Mouse (Mus musculus) midbrain, embryonic 14.5 days (tissue): ENCODE measurements at regions not wholly inside any gene's neighbourhood (a gene's known extent, or its start where the extent isn't known, plus 50 kb on each side); places are given as distances from the start of the nearest gene placed in this dataset.

Source experiments
- ATAC-seq: fragments of 200-750 bp; cut with Nextera tagmentation; 2 replicates; pipeline ENCODE4 v1.8.0; 2017; ENCODE audit warnings: moderate number of reproducible peaks, moderate library complexity; ENCODE audit not compliant: low FRiP score, low TSS enrichment
- DNase-seq: peaks from one replicate; pipeline ENCODE4 v3.0.0-alpha.2; 2015
- H3K27ac ChIP-seq: fragments of 300-500 bp; sonication (generic); replicated peaks from 2 replicates; pipeline ENCODE4 v1.5.1; 2014; ENCODE audit warnings: mild to moderate bottlenecking, low read depth, low read length, moderate library complexity
- H3K27me3 ChIP-seq: fragments of 300-500 bp; sonication (generic); 2 replicates; pipeline ENCODE4 v1.6.1; 2014; ENCODE audit warnings: low read length, control low read depth, mixed read lengths; ENCODE audit not compliant: control insufficient read depth, insufficient read depth
- H3K36me3 ChIP-seq: fragments of 300-500 bp; sonication (generic); 2 replicates; pipeline ENCODE4 v1.6.1; 2014; ENCODE audit warnings: low read length, control low read depth; ENCODE audit not compliant: control insufficient read depth, insufficient read depth
- H3K4me1 ChIP-seq: fragments of 300-500 bp; sonication (generic); 2 replicates; pipeline ENCODE4 v1.6.1; 2014; ENCODE audit warnings: mild to moderate bottlenecking, antibody characterized with exemption, low read length, control low read depth; ENCODE audit not compliant: control insufficient read depth, insufficient read depth
- H3K4me2 ChIP-seq: fragments of 300-500 bp; sonication (generic); 2 replicates; pipeline ENCODE4 v1.6.1; 2014; ENCODE audit warnings: mild to moderate bottlenecking, low read length, moderate library complexity
- H3K4me3 ChIP-seq: fragments of 300-500 bp; sonication (generic); replicated peaks from 2 replicates; pipeline ENCODE4 v1.5.1; 2014; ENCODE audit warnings: low read depth, low read length
- H3K9ac ChIP-seq: fragments of 300-500 bp; sonication (generic); replicated peaks from 2 replicates; pipeline ENCODE4 v1.6.1; 2014; ENCODE audit warnings: mild to moderate bottlenecking, low read length, moderate library complexity
- H3K9me3 ChIP-seq: fragments of 300-500 bp; sonication (generic); 2 replicates; pipeline ENCODE4 v1.6.1; 2016; ENCODE audit warnings: low read length, control low read depth, mixed read lengths; ENCODE audit not compliant: control insufficient read depth
- WGBS: fragments of 180-500 bp; shearing (Covaris S2); extraction: QIAGEN DNeasy Blood & Tissue Kit; methylation state at CpG from one replicate; pipeline ENCODE4 v1.1.7; 2014; 5-methylcytosine and 5-hydroxymethylcytosine counted together

DNA sequence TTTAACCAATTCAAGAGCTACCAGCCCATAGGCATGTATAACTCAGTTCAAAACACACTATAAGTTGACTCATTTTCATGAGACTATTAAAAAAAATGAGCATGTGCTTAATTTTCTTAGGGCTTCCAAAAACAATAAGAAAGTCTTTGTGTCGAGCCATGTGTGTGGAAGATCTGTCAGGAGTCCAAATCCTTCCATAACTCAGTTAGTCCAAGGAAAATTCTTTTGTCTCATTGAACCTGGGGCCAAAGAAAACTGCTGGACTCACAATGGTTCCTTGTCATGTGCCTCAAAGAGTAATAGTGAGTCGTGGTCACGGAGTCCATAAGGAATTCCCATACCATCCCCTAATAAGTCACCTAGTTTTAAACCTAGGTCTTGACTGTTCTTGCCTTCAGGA is 199.0 kb upstream of the Gm21798 start:
- Histone ChIP-seq H3K4me1 (no peaks in the 10 kb centered on the region), H3K36me3 (no peaks in the 10 kb centered on the region), H3K27ac (no peak overlapping the region), H3K9me3 (no peaks in the 10 kb centered on the region), H3K4me3 (no peak overlapping the region), H3K9ac (no peak overlapping the region), H3K27me3 (no peaks in the 10 kb centered on the region), H3K4me2 (no peak overlapping the region)
- 71% methylated on average over 3 of the region's 3 CpGs for WGBS
- no peak for DNase-seq
- ATAC-seq, result no peak

DNA sequence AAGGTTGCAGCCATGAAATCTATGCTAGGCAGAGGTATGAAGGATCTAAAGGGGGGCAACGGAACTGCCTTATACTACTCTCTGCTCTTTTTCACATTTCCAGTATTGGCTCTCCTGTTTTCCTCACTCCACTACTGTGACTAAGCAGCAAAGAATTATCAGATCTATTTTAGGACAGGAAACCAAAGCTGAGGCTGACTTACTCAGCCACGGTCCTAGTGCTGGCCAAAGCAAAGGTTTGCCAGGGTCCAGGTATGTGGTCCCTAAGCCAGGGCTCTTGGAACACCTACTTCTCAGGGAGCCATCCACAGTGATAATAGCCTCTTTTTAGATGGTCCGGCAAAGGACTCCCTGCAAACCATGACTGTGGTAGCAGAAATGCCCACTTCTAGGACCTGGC is 195.6 kb upstream of the Gm21798 start:
- Histone ChIP-seq H3K4me3 (no peak overlapping the region), H3K4me1 (no peaks in the 10 kb centered on the region), H3K9ac (no peak overlapping the region), H3K9me3 (no peaks in the 10 kb centered on the region), H3K27ac (no peak overlapping the region), H3K4me2 (no peak overlapping the region), H3K27me3 (no peaks in the 10 kb centered on the region), H3K36me3 (no peaks in the 10 kb centered on the region)
- DNase-seq (no peak), ATAC-seq (no peak)
- WGBS, result 94% methylated on average over 3 of the region's 3 CpGs

DNA sequence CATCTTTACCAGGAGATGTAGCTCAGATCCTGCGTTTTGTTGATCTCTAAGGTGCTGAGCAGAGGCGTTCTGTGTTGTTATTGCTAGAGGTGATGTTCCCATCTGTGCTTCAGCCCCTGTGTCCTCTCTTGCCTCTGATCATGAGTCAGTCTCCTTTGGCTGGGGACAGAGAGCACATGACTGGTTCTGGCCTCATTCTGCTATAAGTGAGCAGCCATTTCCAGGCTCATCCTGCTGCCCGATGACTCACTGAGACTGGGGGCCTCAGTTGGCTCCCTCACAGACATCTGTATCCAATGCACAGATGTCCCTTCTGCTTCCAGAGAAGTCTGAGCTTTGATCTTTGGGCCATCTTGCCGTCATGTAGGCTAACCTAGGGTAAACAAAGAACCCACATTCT is 194.9 kb upstream of the Gm21798 start:
- Histone ChIP-seq H3K27me3 (no peaks in the 10 kb centered on the region), H3K36me3 (no peaks in the 10 kb centered on the region), H3K9ac (no peak overlapping the region), H3K4me2 (no peak overlapping the region), H3K9me3 (no peaks in the 10 kb centered on the region), H3K27ac (no peak overlapping the region), H3K4me3 (no peak overlapping the region), H3K4me1 (no peaks in the 10 kb centered on the region)
- DNase-seq (no peak), ATAC-seq (no peak)
- 84% methylated on average over 4 of the region's 4 CpGs for WGBS

DNA sequence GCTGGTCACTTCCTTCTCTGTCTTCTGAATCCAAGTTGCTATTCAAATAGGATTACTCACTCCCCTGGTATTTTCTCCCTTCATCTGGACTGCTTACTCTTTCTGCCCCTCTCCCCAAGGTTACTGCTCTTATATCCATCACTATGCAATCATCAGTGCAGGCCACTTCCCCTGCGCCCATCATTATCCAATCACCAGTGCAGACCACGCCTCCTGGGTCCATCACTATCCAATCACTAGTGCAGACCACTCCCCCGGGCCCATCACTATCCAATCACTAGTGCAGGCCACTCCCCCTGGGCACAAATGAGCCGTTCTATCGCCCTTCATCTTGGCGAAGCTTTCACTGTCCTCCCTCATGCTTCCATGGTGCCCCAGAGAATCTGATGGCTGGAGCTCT is 191.1 kb upstream of the Gm21798 start:
- ATAC-seq, result no peak
- Histone ChIP-seq H3K27ac (no peak overlapping the region), H3K9ac (no peak overlapping the region), H3K36me3 (no peaks in the 10 kb centered on the region), H3K4me3 (no peak overlapping the region), H3K27me3 (no peaks in the 10 kb centered on the region), H3K4me2 (no peak overlapping the region), H3K9me3 (no peaks in the 10 kb centered on the region), H3K4me1 (no peaks in the 10 kb centered on the region)
- WGBS, result 90% methylated on average over 6 of the region's 6 CpGs
- DNase-seq, result no peak

DNA sequence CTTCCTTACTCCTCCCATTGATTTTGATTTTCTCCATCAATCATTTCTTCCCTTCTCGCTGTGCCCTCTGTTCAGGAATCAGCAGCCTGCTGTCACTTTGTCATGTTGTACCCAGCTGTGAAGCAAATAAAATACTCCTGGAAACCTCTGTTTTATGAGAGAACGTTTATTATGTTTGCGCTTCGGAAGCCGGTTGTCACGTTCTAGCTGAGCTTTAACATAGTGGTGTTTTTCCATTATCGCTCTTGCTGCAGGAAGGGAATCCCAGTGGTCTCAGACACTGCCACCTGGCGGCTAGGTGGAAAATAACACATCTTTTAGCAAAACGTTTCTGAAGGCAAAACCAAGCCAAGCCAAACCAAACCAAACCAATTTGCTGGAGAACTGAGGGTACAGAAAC is 190.2 kb upstream of the Gm21798 start:
- no peaks in the 10 kb centered on the region for H3K36me3 ChIP-seq
- no peaks in the 10 kb centered on the region for H3K4me1 ChIP-seq
- H3K27ac ChIP-seq, result no peak overlapping the region
- peak overlapping the region; percentile 29 for H3K4me2 ChIP-seq
- WGBS, result 26% methylated on average over 9 of the region's 9 CpGs
- no peaks in the 10 kb centered on the region for H3K9me3 ChIP-seq
- ATAC-seq (peak; percentile 22; the same call in 1 of the 2 replicates), DNase-seq (peak; percentile 88)
- no peak overlapping the region for H3K9ac ChIP-seq
- H3K4me3 ChIP-seq, result no peak overlapping the region
- no peaks in the 10 kb centered on the region for H3K27me3 ChIP-seq
